Mouse (Mus musculus) MN1 (cell line): ENCODE data around the gene Spns3.

Experiments used
- DNase-seq: peaks from one replicate; pipeline ENCODE4 v3.0.0-alpha.2; 2016; ENCODE audit warnings: low spot score

Spns3 gene

DNA sequence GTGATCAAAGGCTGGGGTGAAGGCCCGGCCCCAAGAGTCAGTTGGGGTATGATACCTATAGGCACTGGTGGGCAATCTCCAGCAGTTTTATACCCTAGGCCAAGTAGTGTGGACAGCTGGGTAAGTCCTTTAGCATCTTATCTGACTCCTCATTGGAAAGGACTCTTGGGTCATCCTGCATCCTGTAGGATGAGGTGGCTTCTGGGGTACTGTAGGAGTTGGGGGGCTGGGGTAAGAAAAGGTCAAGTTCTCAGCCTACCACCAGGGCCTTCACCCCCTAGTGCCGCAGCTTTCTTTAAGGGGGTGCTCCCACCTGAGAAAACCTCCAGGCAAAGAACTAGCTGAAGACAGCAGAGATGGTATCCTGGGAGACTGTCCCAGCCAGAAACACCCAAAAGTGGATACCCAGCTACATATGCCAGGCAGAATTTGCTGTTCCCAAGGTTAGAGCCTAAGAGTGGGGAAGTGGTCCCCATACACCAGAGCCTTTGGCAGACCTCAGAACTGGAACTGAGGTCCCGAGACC, 98.1 kb downstream of the Spns3 start:
- no peak for DNase-seq

DNA sequence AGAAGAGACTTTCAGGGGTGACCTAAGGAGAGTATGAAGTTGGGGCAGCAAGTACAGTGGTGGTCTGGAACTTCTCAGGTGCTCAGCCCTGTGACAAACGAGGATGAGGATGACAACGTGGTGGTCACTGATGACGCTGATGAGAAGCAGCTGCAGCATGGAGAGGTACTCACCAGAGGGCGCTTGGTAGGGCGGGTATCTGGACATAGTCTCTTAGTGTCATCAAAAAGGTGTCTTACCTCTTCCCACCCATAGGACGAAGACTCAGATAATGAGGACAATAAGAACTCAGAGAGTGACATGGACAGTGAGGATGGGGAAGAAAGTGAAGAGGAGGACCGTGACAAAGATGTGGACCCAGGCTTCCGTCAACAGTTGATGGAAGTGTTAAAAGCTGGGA, 102.8 kb downstream of the Spns3 start:
- DNase-seq, result no peak

GRCm38 (mm10) chr11:72446311-72447105, 103.8 kb downstream of the Spns3 start:
- peak; percentile 41 for DNase-seq
